Mouse (Mus musculus): ENCODE results near the gene Nek5. TPM values are rescaled to one million over a fixed set of nuclear protein-coding genes. Genes with fewer than 3 reads are reported as not detected.

Gene Nek5
- 0.07 TPM in 1 of 2 replicates, not detected in the other for polyA plus RNA-seq (2012; rRNA removed)
- 0.08 TPM in 1 of 2 replicates, not detected in the other for polyA plus RNA-seq (2014; fragmentation: Nextera tagmentation; extraction: Ambion mirVana)

DNA sequence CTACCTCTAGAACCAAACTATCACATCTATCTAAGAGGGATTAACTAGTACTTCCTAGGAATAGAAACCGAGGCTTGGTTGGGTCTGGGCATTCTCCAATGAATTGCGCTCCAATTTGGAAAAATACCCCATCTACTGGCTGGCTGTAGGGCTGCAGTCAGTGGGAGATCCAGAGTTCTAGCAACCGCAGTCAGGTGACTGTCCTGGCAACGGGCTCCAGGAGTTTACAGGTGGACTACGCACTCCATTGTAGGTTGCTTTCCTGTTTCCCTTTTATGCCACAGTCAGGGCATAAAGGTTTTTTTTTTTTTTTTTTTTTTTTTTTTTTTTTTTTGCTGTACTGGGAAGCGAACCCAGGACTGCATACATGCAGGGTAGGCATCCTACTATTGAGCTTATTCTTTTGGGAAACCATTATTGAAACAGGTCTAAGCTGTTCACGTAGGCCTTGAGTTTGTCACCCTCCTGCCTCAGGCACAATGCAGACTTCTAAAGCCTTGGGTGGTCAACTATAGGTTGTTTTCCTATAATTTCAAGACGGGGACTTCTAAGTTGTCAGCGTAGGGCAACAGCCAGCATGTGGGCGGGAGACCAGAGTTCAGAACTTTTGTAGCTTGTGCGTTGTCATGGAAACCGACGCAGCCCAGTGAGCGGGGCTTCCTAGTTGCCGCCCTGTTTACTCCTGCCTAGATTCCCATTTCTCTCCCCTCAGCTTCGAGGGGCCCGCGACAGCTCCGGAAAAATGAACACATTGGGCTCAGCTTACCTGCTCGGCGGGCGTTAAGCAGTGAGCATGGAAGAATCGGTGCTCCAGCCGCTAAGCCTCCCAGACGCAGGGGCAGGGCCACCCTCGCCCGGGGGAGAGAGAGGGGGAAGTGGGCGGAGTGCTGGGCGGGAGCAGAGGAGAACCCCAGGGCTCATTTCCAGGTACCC is at the start of gene Nek5:
TSS of gene Nek5 (minus strand) at position 834 of the 933 bp plus-strand sequence.
- no peaks in the 10 kb centered on the region for H3K9me3 ChIP-seq (ENCODE audit: control insufficient read depth, low read length)
- DNase-seq (ENCODE audit: low read depth in 3 of 3, low spot score in 3 of 3) (peak; percentile 24 to 64 (median 40)), ATAC-seq (ENCODE audit: insufficient read depth) (peak; percentile 72)
- 2% methylated on average over 29 of the region's 29 CpGs for WGBS (ENCODE audit: insufficient replicate concordance)
- TF ChIP-seq CTCF (IDR thresholded peaks at IDR 0.05; ENCODE audit: low read depth) (peak; percentile 62), EP300 (IDR thresholded peaks at IDR 0.05; ENCODE audit: low read depth) (no peak)
- H3K4me2 ChIP-seq (ENCODE audit: low read depth), result peak within 1 kb of the TSS; percentile 69
- peaks cover 0 to 2% of the 10 kb centered on the region in 2 experiments; a peak in 2 of 4 replicates for H3K4me1 ChIP-seq (replicated peaks; ENCODE audit: control insufficient read depth in 2 of 2, insufficient read depth in 2 of 2, low read length in 1 of 2)
- peak within 1 kb of the TSS; percentile 2; the same call in 1 of the 2 replicates for H3K9ac ChIP-seq (replicated peaks)
- H3K36me3 ChIP-seq (replicated peaks; ENCODE audit: control insufficient read depth, insufficient read depth, low read depth), result no peaks in the 10 kb centered on the region
- no peaks in the 10 kb centered on the region for H3K27me3 ChIP-seq (ENCODE audit: control insufficient read depth, insufficient read depth, low read length)
- peak within 1 kb of the TSS; percentile 51 to 58 for H3K4me3 ChIP-seq (ENCODE audit: insufficient read depth in 1 of 2, low read depth in 2 of 2, low read length in 2 of 2)
- H3K27ac ChIP-seq, result no peak within 1 kb of the TSS

DNA sequence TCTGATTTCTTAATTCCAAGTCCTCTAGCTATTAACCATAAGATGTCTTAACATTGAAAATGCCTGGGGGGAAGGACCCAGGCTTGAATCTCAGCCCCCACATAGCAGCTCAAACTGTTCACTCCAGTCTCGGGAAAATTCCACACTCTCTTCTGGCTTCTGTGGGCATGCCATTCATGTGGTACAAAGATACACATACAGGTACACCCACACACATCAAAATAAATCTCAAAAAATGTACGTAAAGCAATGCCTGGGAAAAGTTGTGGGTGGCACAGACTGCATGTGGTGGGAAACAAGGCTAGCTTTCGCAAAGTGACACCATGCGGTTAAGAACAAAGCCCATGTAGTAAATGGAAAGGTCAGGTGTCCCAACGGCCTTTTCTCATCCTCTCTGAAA is 44.3 kb upstream of the Nek5 start:
- no peak for TF ChIP-seq CTCF (IDR thresholded peaks at IDR 0.05; ENCODE audit: low read depth)
- no peak for TF ChIP-seq EP300 (IDR thresholded peaks at IDR 0.05; ENCODE audit: low read depth)
- WGBS (ENCODE audit: insufficient replicate concordance), result 87% methylated on average over 5 of the region's 5 CpGs
- DNase-seq (ENCODE audit: low read depth in 3 of 3, low spot score in 3 of 3) (no peak), ATAC-seq (ENCODE audit: insufficient read depth) (no peak)
- peaks cover 17% of the 10 kb centered on the region for H3K36me3 ChIP-seq (replicated peaks; ENCODE audit: control insufficient read depth, insufficient read depth, low read depth)
- H3K9me3 ChIP-seq (ENCODE audit: control insufficient read depth, low read length), result no peaks in the 10 kb centered on the region
- no peak overlapping the region for H3K4me2 ChIP-seq (ENCODE audit: low read depth)
- no peak overlapping the region for H3K27ac ChIP-seq
- H3K4me3 ChIP-seq (ENCODE audit: insufficient read depth in 1 of 2, low read depth in 2 of 2, low read length in 2 of 2), result no peak overlapping the region
- no peaks in the 10 kb centered on the region for H3K27me3 ChIP-seq (ENCODE audit: control insufficient read depth, insufficient read depth, low read length)
- no peak overlapping the region for H3K9ac ChIP-seq (replicated peaks)
- H3K4me1 ChIP-seq (replicated peaks; ENCODE audit: control insufficient read depth in 2 of 2, insufficient read depth in 2 of 2, low read length in 1 of 2), result peaks cover 5 to 6% of the 10 kb centered on the region in 2 experiments

DNA sequence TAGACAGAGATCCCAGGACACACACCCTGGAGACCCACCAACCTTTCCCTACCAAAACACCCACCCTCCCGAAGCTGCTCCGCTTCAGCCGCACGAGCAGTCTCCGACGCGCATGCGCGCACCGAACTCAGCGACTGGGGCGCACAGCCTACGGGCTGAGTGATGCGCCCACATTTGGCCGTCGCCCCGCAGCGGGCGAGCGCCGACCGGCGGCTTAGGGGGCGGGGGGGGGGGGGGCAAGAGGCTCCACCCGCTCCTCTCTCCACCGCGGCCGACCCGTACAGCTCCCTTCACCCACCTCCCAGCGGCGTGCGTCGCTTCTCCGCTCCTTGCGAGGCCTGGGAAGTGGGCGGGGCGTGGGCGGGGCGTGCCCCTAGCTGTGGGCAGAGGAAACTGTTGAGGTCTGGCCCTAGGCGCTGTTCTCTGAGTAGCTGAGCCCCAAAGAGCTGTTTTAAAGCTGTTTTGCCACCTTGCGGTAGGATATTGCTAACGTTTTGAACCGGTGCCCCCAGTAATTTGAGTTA is 41.3 kb upstream of the Nek5 start, which contains the start of gene Nek3:
TSS of gene Nek3 (minus strand) at position 356 of the 524 bp plus-strand sequence.
- DNase-seq (ENCODE audit: low read depth in 3 of 3, low spot score in 3 of 3), result peak; percentile 67 to 82 (median 81)
- H3K4me1 ChIP-seq (replicated peaks; ENCODE audit: control insufficient read depth in 2 of 2, insufficient read depth in 2 of 2, low read length in 1 of 2), result peaks cover 5 to 6% of the 10 kb centered on the region in 2 experiments
- H3K27ac ChIP-seq, result peak within 1 kb of the TSS; percentile 26; the same call in 1 of the 2 replicates
- WGBS (ENCODE audit: insufficient replicate concordance), result under 1% methylated on average over 35 of the region's 43 CpGs
- no peaks in the 10 kb centered on the region for H3K9me3 ChIP-seq (ENCODE audit: control insufficient read depth, low read length)
- peak; percentile 98 for ATAC-seq (ENCODE audit: insufficient read depth)
- H3K4me2 ChIP-seq (ENCODE audit: low read depth), result peak within 1 kb of the TSS; percentile 80
- H3K36me3 ChIP-seq (replicated peaks; ENCODE audit: control insufficient read depth, insufficient read depth, low read depth), result peaks cover 13% of the 10 kb centered on the region
- peak within 1 kb of the TSS; percentile 69 for H3K9ac ChIP-seq (replicated peaks)
- peak within 1 kb of the TSS; percentile 48 to 78 for H3K4me3 ChIP-seq (ENCODE audit: insufficient read depth in 1 of 2, low read depth in 2 of 2, low read length in 2 of 2)
- no peaks in the 10 kb centered on the region for H3K27me3 ChIP-seq (ENCODE audit: control insufficient read depth, insufficient read depth, low read length)
- TF ChIP-seq EP300 (IDR thresholded peaks at IDR 0.05; ENCODE audit: low read depth) (no peak), CTCF (IDR thresholded peaks at IDR 0.05; ENCODE audit: low read depth) (peak; percentile 80)

DNA sequence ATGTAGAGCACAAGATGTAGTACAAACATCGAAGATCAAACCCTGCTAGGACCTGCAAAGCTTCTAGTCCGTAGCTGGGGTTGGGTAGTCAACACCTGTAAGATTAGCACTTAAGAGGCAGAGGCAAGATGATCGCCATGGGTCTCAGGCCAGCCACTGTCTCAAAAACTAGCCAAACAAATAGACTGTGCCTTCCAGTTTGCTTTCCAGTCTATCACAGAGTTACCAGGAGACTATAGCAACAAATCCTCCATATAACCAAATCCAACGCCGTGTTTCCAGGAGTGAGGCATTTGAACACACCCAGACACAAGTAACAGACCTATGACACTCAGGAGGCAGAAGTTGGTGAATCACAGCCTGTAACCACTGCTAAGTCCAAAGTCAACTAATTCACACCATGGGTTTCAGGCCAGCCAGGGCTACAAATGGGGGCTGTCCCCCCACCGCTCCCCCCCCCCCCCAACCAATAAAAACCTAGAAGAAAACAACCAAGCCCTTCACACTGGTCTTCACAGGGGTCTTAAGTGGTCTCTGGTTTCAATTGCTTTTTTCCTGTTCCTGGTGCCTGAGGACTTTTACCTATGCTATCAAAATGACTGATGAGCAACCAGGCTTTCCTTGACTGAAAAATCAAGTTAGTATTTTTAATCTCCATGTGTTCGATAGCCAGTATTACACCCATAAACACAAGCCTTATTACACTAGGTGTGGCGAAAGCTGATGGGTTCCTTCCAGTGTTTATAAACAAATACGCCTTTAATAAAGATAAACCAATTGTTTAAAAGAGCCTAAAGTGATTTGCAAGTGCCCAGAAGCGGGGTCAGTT is 40.6 kb upstream of the Nek5 start:
- TF ChIP-seq EP300 (IDR thresholded peaks at IDR 0.05; ENCODE audit: low read depth), result no peak
- no peak for TF ChIP-seq CTCF (IDR thresholded peaks at IDR 0.05; ENCODE audit: low read depth)
- H3K9me3 ChIP-seq (ENCODE audit: control insufficient read depth, low read length), result no peaks in the 10 kb centered on the region

More for the DNA sequence above, 40.6 kb upstream of the Nek5 start:
- WGBS (ENCODE audit: insufficient replicate concordance), result 45% methylated on average over 10 of the region's 10 CpGs
- H3K4me2 ChIP-seq (ENCODE audit: low read depth), result peak overlapping the region; percentile 80
- ATAC-seq (ENCODE audit: insufficient read depth) (peak; percentile 34; the same call in 1 of the 2 replicates), DNase-seq (ENCODE audit: low read depth in 3 of 3, low spot score in 3 of 3) (no peak)
- no peaks in the 10 kb centered on the region for H3K27me3 ChIP-seq (ENCODE audit: control insufficient read depth, insufficient read depth, low read length)
- peak overlapping the region; percentile 69 for H3K9ac ChIP-seq (replicated peaks)
- peaks cover 13% of the 10 kb centered on the region for H3K36me3 ChIP-seq (replicated peaks; ENCODE audit: control insufficient read depth, insufficient read depth, low read depth)
- H3K4me1 ChIP-seq (replicated peaks; ENCODE audit: control insufficient read depth in 2 of 2, insufficient read depth in 2 of 2, low read length in 1 of 2), result peaks cover 5 to 6% of the 10 kb centered on the region in 2 experiments
- H3K4me3 ChIP-seq (ENCODE audit: insufficient read depth in 1 of 2, low read depth in 2 of 2, low read length in 2 of 2), result peak overlapping the region; percentile 48 to 78
- H3K27ac ChIP-seq, result no peak overlapping the region
